ENCODE assay signal across 8 mouse cellular contexts in the genomic region with DNA sequence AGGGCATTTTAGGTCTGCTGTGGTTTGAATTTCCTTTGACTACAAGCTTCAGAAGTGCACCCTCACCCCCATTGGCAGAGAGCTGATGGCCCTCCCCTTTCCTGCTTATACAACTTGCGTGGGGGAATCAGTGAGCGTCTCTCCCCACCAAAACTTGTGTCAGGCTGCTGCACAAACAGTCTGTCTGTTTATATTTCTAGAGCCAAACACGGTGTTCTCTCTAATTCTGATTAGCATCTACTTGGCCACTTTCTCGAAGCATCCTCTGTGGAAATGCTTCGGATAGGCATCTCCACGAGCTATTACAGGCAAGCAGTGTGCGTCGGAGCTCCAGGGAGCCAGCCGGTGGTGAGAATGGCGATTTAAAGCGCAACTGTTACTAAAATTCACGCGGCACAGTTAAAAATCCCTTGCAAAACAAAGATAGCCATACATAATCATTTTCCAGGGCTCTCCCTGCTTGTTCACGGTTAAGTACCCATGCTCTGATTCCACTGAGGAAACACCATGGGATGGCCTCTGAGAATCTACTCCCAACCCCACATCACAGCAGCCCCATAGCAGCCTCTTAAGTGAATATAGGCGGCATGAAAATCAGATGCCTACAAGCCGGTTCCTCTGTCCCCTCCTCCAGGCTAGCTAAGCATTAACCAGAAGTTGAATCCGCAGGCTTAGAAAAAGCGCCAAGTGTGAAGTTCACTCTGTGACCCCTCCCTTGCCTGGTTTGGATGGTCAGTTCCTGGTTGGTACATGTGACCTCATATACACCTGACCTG.
DNase-seq lines count a peak whose midpoint lies in the region; ATAC-seq and TF ChIP-seq lines count a peak whose summit lies in the region.

No protein-coding gene starts in this region.

- ATAC-seq in intestine, embryonic 16.5 days, result peak; percentile 92
- ATAC-seq in limb, embryonic 14.5 days (ENCODE audit: low FRiP score, low read depth), result no peak
- ATAC-seq in neural tube, embryonic 13.5 days (ENCODE audit: low read depth), result no peak

- H3K27me3 ChIP-seq in intestine, embryonic 16.5 days (replicated peaks; ENCODE audit: control insufficient read depth, insufficient read depth, low read length), result no peaks in the 10 kb centered on the region
- H3K27me3 ChIP-seq in limb, embryonic 14.5 days (ENCODE audit: control insufficient read depth, insufficient read depth, low read length), result no peaks in the 10 kb centered on the region
- no peaks in the 10 kb centered on the region for H3K27me3 ChIP-seq in neural tube, embryonic 13.5 days

- H3K4me2 ChIP-seq in intestine, embryonic 16.5 days (ENCODE audit: low read depth, low read length), result peak overlapping the region; percentile 65
- H3K4me2 ChIP-seq in limb, embryonic 14.5 days (replicated peaks; ENCODE audit: low read depth, low read length, severe bottlenecking), result peak overlapping the region; percentile 34
- H3K4me2 ChIP-seq in neural tube, embryonic 13.5 days, result peak overlapping the region; percentile 47

- WGBS in intestine, embryonic 16.5 days, result 16% methylated on average over 18 of the region's 18 CpGs
- WGBS in limb, embryonic 14.5 days, result 33% methylated on average over 18 of the region's 18 CpGs
- 17% methylated on average over 18 of the region's 18 CpGs for WGBS in neural tube, embryonic 13.5 days

- peak overlapping the region; percentile 39; the same call in 1 of the 2 replicates for H3K9ac ChIP-seq in intestine, embryonic 16.5 days (ENCODE audit: low read depth, low read length)
- 0 out of 2 replicates have a peak overlapping the region, but pooled peaks have one; percentile 9 for H3K9ac ChIP-seq in limb, embryonic 14.5 days (ENCODE audit: low read depth, low read length, severe bottlenecking)
- H3K9ac ChIP-seq in neural tube, embryonic 13.5 days, result peak overlapping the region; percentile 22; the same call in 1 of the 2 replicates

- peaks cover 7% of the 10 kb centered on the region for H3K4me1 ChIP-seq in intestine, embryonic 16.5 days (ENCODE audit: control insufficient read depth, insufficient read depth, low read length)
- peaks cover 3% of the 10 kb centered on the region; the same call in 1 of the 2 replicates for H3K4me1 ChIP-seq in limb, embryonic 14.5 days (ENCODE audit: control insufficient read depth, insufficient read depth, low read length)
- peaks cover 27% of the 10 kb centered on the region for H3K4me1 ChIP-seq in neural tube, embryonic 13.5 days (replicated peaks)

- peak overlapping the region; percentile 34 for H3K4me3 ChIP-seq in intestine, embryonic 16.5 days (ENCODE audit: low read length)
- H3K4me3 ChIP-seq in limb, embryonic 14.5 days (replicated peaks; ENCODE audit: low read length), result 0 out of 2 replicates have a peak overlapping the region, but pooled peaks have one; percentile 8
- peak overlapping the region; percentile 20 for H3K4me3 ChIP-seq in neural tube, embryonic 13.5 days

- no peaks in the 10 kb centered on the region for H3K36me3 ChIP-seq in intestine, embryonic 16.5 days (ENCODE audit: control insufficient read depth, insufficient read depth, low read length)
- H3K36me3 ChIP-seq in limb, embryonic 14.5 days (ENCODE audit: control insufficient read depth, insufficient read depth, low read length), result no peaks in the 10 kb centered on the region
- H3K36me3 ChIP-seq in neural tube, embryonic 13.5 days, result no peaks in the 10 kb centered on the region

- no peak for TF ChIP-seq POLR2A in limb, embryonic 14.5 days (IDR thresholded peaks at IDR 0.05; ENCODE audit: borderline replicate concordance, extremely low read depth, insufficient read depth, insufficient read length)

- H3K27ac ChIP-seq in intestine, embryonic 16.5 days (ENCODE audit: low read length), result peak overlapping the region; percentile 45; the same call in 1 of the 2 replicates
- H3K27ac ChIP-seq in limb, embryonic 14.5 days (replicated peaks; ENCODE audit: low read depth, low read length), result no peak overlapping the region
- peak overlapping the region; percentile 53; the same call in 1 of the 2 replicates for H3K27ac ChIP-seq in neural tube, embryonic 13.5 days (replicated peaks)

- DNase-seq in right cerebral cortex, postnatal 25 days, result peak; percentile 19
- no peak for DNase-seq in right cerebral cortex, postnatal 14 days
- DNase-seq in limb, embryonic 14.5 days (ENCODE audit: low spot score), result no peak
- DNase-seq in urinary bladder, postnatal 14 days (ENCODE audit: low spot score), result no peak
- no peak for DNase-seq in ovary, postnatal 36 days (ENCODE audit: low spot score)
- no peak for DNase-seq in spleen, adult 12 weeks (ENCODE audit: low spot score)

- H3K9me3 ChIP-seq in intestine, embryonic 16.5 days (ENCODE audit: control insufficient read depth, low read length), result no peaks in the 10 kb centered on the region
- no peaks in the 10 kb centered on the region for H3K9me3 ChIP-seq in limb, embryonic 14.5 days (ENCODE audit: control insufficient read depth, low read length)
- no peaks in the 10 kb centered on the region for H3K9me3 ChIP-seq in neural tube, embryonic 13.5 days
